Mouse (Mus musculus): ENCODE data around the gene Sox5.

The Sox5 gene

GRCm38 (mm10) chr6:144652876-144653275 lies 128.9 kb downstream of the Sox5 start:
- DNase-seq (ENCODE audit: low spot score): no peak

- DNase-seq (ENCODE audit: low spot score): no peak
Measured at GRCm38 (mm10) chr6:144648896-144649295, 132.9 kb downstream of the Sox5 start.

- no peak for DNase-seq (ENCODE audit: low spot score)
Measured at GRCm38 (mm10) chr6:144648124-144648591, 133.6 kb downstream of the Sox5 start.

- no peak for DNase-seq (ENCODE audit: low spot score)
Measured at GRCm38 (mm10) chr6:144646331-144646730, 135.4 kb downstream of the Sox5 start.

GRCm38 (mm10) chr6:144645796-144646195 lies 136.0 kb downstream of the Sox5 start:
- no peak for DNase-seq (ENCODE audit: low spot score)

- DNase-seq (ENCODE audit: low spot score): peak; percentile 41
Measured at GRCm38 (mm10) chr6:144644711-144645110, 137.1 kb downstream of the Sox5 start.

- no peak for DNase-seq (ENCODE audit: low spot score)
Measured at GRCm38 (mm10) chr6:144643601-144644000, 138.2 kb downstream of the Sox5 start.

- no peak for DNase-seq (ENCODE audit: low spot score)
Measured at GRCm38 (mm10) chr6:144641888-144642287, 139.9 kb downstream of the Sox5 start.

- no peak for DNase-seq (ENCODE audit: low spot score)
Measured at GRCm38 (mm10) chr6:144640591-144640990, 141.2 kb downstream of the Sox5 start.

GRCm38 (mm10) chr6:144638547-144638946 lies 143.2 kb downstream of the Sox5 start:
- no peak for DNase-seq (ENCODE audit: low spot score)

GRCm38 (mm10) chr6:144627539-144628115 lies 154.2 kb downstream of the Sox5 start:
- no peak for DNase-seq (ENCODE audit: low spot score)

GRCm38 (mm10) chr6:144621089-144621769 lies 160.5 kb downstream of the Sox5 start:
- DNase-seq (ENCODE audit: low spot score): no peak

- DNase-seq (ENCODE audit: low spot score): no peak
Measured at GRCm38 (mm10) chr6:144611383-144611791, 170.4 kb downstream of the Sox5 start.

- no peak for DNase-seq (ENCODE audit: low spot score)
Measured at GRCm38 (mm10) chr6:144610878-144611277, 170.9 kb downstream of the Sox5 start.

GRCm38 (mm10) chr6:144602883-144603282 lies 178.9 kb downstream of the Sox5 start:
- no peak for DNase-seq (ENCODE audit: low spot score)

GRCm38 (mm10) chr6:144600351-144600750 lies 181.4 kb downstream of the Sox5 start:
- DNase-seq (ENCODE audit: low spot score): no peak

GRCm38 (mm10) chr6:144598324-144598973 lies 183.3 kb downstream of the Sox5 start:
- DNase-seq (ENCODE audit: low spot score): no peak

- no peak for DNase-seq (ENCODE audit: low spot score)
Measured at GRCm38 (mm10) chr6:144596536-144597210, 185.1 kb downstream of the Sox5 start.

- no peak for DNase-seq (ENCODE audit: low spot score)
Measured at GRCm38 (mm10) chr6:144584854-144585253, 196.9 kb downstream of the Sox5 start.

- no peak for DNase-seq (ENCODE audit: low spot score)
Measured at GRCm38 (mm10) chr6:144584074-144584840, 197.5 kb downstream of the Sox5 start.

GRCm38 (mm10) chr6:144579301-144579700 lies 202.5 kb downstream of the Sox5 start:
- no peak for DNase-seq (ENCODE audit: low spot score)

- no peak for DNase-seq (ENCODE audit: low spot score)
Measured at GRCm38 (mm10) chr6:144570850-144571249, 210.9 kb downstream of the Sox5 start.

All from adipocyte (in vitro differentiated cells).